Mouse (Mus musculus) limb, embryonic 14.5 days (tissue): ENCODE results near the gene AC140267.1. TPM values are rescaled to one million over a fixed set of nuclear protein-coding genes. Genes with fewer than 3 reads are reported as not detected.

Experiments
- ATAC-seq: fragments of 200-750 bp; cut with Nextera tagmentation; 2 replicates; pipeline ENCODE4 v1.8.0; 2017; ENCODE audit warnings: low read depth, moderate number of reproducible peaks, moderate TSS enrichment; ENCODE audit not compliant: low FRiP score
- DNase-seq: peaks from one replicate; pipeline ENCODE4 v3.0.0-alpha.2; 2015; ENCODE audit warnings: low spot score
- H3K27ac ChIP-seq: fragments of 300-500 bp; sonication (generic); replicated peaks from 2 replicates; pipeline ENCODE4 v1.5.1; 2014; ENCODE audit warnings: low read depth, mild to moderate bottlenecking, low read length, moderate library complexity, mixed read lengths
- H3K27me3 ChIP-seq: fragments of 300-500 bp; sonication (generic); 2 replicates; pipeline ENCODE4 v1.6.1; 2014; ENCODE audit warnings: low read length, mixed read lengths; ENCODE audit not compliant: control insufficient read depth, insufficient read depth
- H3K36me3 ChIP-seq: fragments of 300-500 bp; sonication (generic); 2 replicates; pipeline ENCODE4 v1.6.1; 2014; ENCODE audit warnings: mild to moderate bottlenecking, low read length, moderate library complexity, mixed read lengths; ENCODE audit not compliant: control insufficient read depth, insufficient read depth
- H3K4me1 ChIP-seq: fragments of 300-500 bp; sonication (generic); 2 replicates; pipeline ENCODE4 v1.6.1; 2014; ENCODE audit warnings: antibody characterized with exemption, low read length, mixed read lengths; ENCODE audit not compliant: control insufficient read depth, insufficient read depth
- H3K4me2 ChIP-seq: fragments of 300-500 bp; sonication (generic); replicated peaks from 2 replicates; pipeline ENCODE4 v1.6.1; 2014; ENCODE audit warnings: low read depth, mild to moderate bottlenecking, low read length, moderate library complexity; ENCODE audit not compliant: severe bottlenecking
- H3K4me3 ChIP-seq: fragments of 300-500 bp; sonication (generic); replicated peaks from 2 replicates; pipeline ENCODE4 v1.5.1; 2014; ENCODE audit warnings: low read length
- H3K9ac ChIP-seq: fragments of 300-500 bp; sonication (generic); 2 replicates; pipeline ENCODE4 v1.6.1; 2014; ENCODE audit warnings: mild to moderate bottlenecking, low read depth, low read length, moderate library complexity; ENCODE audit not compliant: severe bottlenecking
- H3K9me3 ChIP-seq: fragments of 300-500 bp; sonication (generic); 2 replicates; pipeline ENCODE4 v1.6.1; 2016; ENCODE audit warnings: low read length; ENCODE audit not compliant: control insufficient read depth
- POLR2A ChIP-seq: fragments of 200-500 bp; IDR thresholded peaks from 2 replicates; pipeline ENCODE4 v1.8.0; 2012; ENCODE audit warnings: inconsistent platforms, mild to moderate bottlenecking, moderate library complexity, borderline replicate concordance; ENCODE audit not compliant: insufficient read depth, insufficient read length; ENCODE audit errors: extremely low read depth
- WGBS: fragments of 180-500 bp; shearing (Covaris S2); extraction: QIAGEN DNeasy Blood & Tissue Kit; methylation state at CpG from one replicate; pipeline ENCODE4 v1.1.7; 2014; 5-methylcytosine and 5-hydroxymethylcytosine counted together
- polyA plus RNA-seq, 2 experiments: library from polyadenylated mRNA; depleted of rRNA in 1 of 2; stranded (reverse) in 1 of 2; unstranded in 1 of 2; fragments of >200 nt; fragmentation: Nextera tagmentation in 1 of 2; extraction: Ambion mirVana in 1 of 2; gene quantifications; 2 replicates each; pipeline versions ENCODE4 v1.2.1 to v1.2.3; 2012 to 2014

The AC140267.1 gene
- polyA plus RNA-seq, 2 experiments = not detected

GRCm38 (mm10) chr15:80263610-80264575 is 28.3 kb downstream of the AC140267.1 start, which contains the start of gene Rps19bp1:
Gene Rps19bp1, minus strand, starts transcription at chr15:80264315.
- Histone ChIP-seq H3K27ac (peak within 1 kb of the TSS; percentile 35; the same call in 1 of the 2 replicates), H3K4me2 (peak within 1 kb of the TSS; percentile 82), H3K4me1 (peaks cover 9% of the 10 kb centered on the region), H3K36me3 (peaks cover 14% of the 10 kb centered on the region), H3K9me3 (no peaks in the 10 kb centered on the region), H3K27me3 (no peaks in the 10 kb centered on the region), H3K9ac (peak within 1 kb of the TSS; percentile 65), H3K4me3 (peak within 1 kb of the TSS; percentile 66)
- ATAC-seq (peak; percentile 90), DNase-seq (peak; percentile 94)
- TF ChIP-seq POLR2A = 0 out of 2 replicates have a peak, but pooled peaks have one; percentile 40
- WGBS = 2% methylated on average over 58 of the region's 66 CpGs

GRCm38 (mm10) chr15:80266281-80266680 is 30.6 kb downstream of the AC140267.1 start:
- Histone ChIP-seq H3K4me3 (no peak overlapping the region), H3K4me2 (no peak overlapping the region), H3K4me1 (peaks cover 9% of the 10 kb centered on the region), H3K9ac (no peak overlapping the region), H3K27me3 (no peaks in the 10 kb centered on the region), H3K27ac (no peak overlapping the region), H3K9me3 (no peaks in the 10 kb centered on the region), H3K36me3 (no peaks in the 10 kb centered on the region; the same call in 1 of the 2 replicates)
- ATAC-seq (no peak), DNase-seq (peak; percentile 91)
- no peak for TF ChIP-seq POLR2A
- 0% methylated on average over 2 of the region's 2 CpGs for WGBS

DNA sequence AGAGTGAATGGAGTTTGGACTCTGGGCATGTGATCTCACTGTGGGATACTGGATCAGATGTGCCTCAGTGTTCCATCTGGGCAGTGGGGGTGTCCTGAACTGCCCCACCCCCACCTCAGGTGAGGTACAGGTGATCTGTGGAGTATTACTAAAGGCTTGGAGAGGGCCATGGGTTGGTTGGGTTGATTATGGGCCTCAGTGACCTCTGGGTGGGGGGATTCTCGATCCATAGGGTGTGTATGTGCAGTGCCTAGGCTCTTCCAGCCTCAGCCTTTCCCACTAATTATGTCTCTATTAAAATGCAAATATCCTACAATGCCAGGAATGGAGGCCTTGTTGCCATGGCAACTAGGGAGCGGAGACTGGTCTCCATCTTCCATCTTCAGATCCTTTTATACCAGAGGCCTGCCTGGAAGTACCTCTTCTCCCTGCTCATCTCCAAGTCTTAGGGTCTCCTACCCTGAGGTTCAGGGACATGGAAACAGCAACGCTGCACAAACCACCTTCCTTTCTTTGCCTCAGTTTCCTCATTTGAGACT is 36.3 kb downstream of the AC140267.1 start:
- WGBS = 74% methylated on average over 3 of the region's 3 CpGs
- ATAC-seq (no peak), DNase-seq (no peak)
- Histone ChIP-seq H3K36me3 (no peaks in the 10 kb centered on the region), H3K4me3 (no peak overlapping the region), H3K9ac (no peak overlapping the region), H3K4me2 (no peak overlapping the region), H3K4me1 (no peaks in the 10 kb centered on the region), H3K27ac (no peak overlapping the region), H3K9me3 (no peaks in the 10 kb centered on the region), H3K27me3 (no peaks in the 10 kb centered on the region)
- no peak for TF ChIP-seq POLR2A

GRCm38 (mm10) chr15:80277107-80277506 is 41.5 kb downstream of the AC140267.1 start:
- Histone ChIP-seq H3K36me3 (no peaks in the 10 kb centered on the region), H3K4me1 (no peaks in the 10 kb centered on the region), H3K4me3 (no peak overlapping the region), H3K4me2 (no peak overlapping the region), H3K9ac (no peak overlapping the region), H3K27me3 (no peaks in the 10 kb centered on the region), H3K27ac (no peak overlapping the region), H3K9me3 (no peaks in the 10 kb centered on the region)
- ATAC-seq (no peak), DNase-seq (no peak)
- WGBS = 40% methylated on average over 9 of the region's 9 CpGs
- no peak for TF ChIP-seq POLR2A

DNA sequence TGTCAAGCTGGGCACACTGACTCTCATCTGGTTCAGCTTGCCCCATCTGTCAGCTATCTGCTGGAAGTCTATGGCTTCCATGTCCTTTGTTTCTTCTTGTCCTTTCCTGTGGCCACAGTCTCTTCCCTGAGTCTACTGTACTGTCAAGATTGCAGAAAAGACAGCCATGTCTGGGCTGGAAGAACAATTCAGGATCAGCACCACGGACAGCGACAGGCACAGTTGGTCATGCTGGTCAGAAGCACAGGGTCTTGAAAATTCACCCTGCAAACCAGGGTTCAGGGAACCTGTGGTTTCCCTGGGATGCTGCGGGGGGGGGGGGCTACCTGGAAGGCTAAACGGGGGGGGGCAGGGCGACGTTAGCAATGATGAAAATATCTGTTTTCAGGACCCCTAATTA is 42.0 kb downstream of the AC140267.1 start:
- TF ChIP-seq POLR2A = no peak
- Histone ChIP-seq H3K9me3 (no peaks in the 10 kb centered on the region), H3K27ac (no peak overlapping the region), H3K4me1 (no peaks in the 10 kb centered on the region), H3K36me3 (no peaks in the 10 kb centered on the region), H3K4me2 (no peak overlapping the region), H3K27me3 (no peaks in the 10 kb centered on the region), H3K9ac (no peak overlapping the region), H3K4me3 (no peak overlapping the region)
- 0% methylated on average over 4 of the region's 6 CpGs for WGBS
- DNase-seq (peak; percentile 90), ATAC-seq (no peak)
